In genomic region chr12:104959966-104960365, GRCm38 (mm10) we compare ENCODE assay signal across 21 mouse cellular contexts. TPM values are rescaled to one million over a fixed set of nuclear protein-coding genes. Genes with fewer than 3 reads are reported as not detected.
DNase-seq lines count a peak whose midpoint lies in the region; TF ChIP-seq lines count a peak whose summit lies in the region.
"Had no signal": no experiment of that assay in that cellular context is flagged by ENCODE, and none has a peak within 500 bp of the region (broad histone marks: within the 10 kb centered on the region; RNA-seq: fewer than 3 reads in every experiment).

No protein-coding gene starts in this region.

- TF ChIP-seq POLR2A in CH12.LX (IDR thresholded peaks at IDR 0.05; ENCODE audit: low read depth, low read length) = no peak

- in situ Hi-C loops in CH12.LX (cut with MboI; ENCODE audit: low pct_ligation_motif_present, low pct_unique_long_range_greater_than_20kb, low sequenced_read_pairs) = loop anchor here (10.0 kb wide), 1 partner anchor 45 kb away; the partner anchor contains the start of gene Syne3

- TF ChIP-seq EP300 in CH12.LX (IDR thresholded peaks at IDR 0.05; ENCODE audit: low read length) = no peak

- no peak overlapping the region for H3K9ac ChIP-seq in CH12.LX (ENCODE audit: insufficient read depth, low read depth)
- H3K9ac ChIP-seq: embryonic facial prominence, embryonic 13.5 days; embryonic facial prominence, embryonic 15.5 days; forebrain, embryonic 12.5 days had no signal

- H3K79me2 ChIP-seq in CH12.LX (replicated peaks; ENCODE audit: control insufficient read depth, extremely low read depth, insufficient read depth, poor library complexity, severe bottlenecking) = no peaks in the 10 kb centered on the region

- peaks cover 0 to 7% of the 10 kb centered on the region in 2 experiments; a peak in 2 of 4 replicates for H3K4me1 ChIP-seq in CH12.LX (ENCODE audit: control insufficient read depth in 1 of 2, insufficient read depth in 2 of 2)
- H3K4me1 ChIP-seq in embryonic facial prominence, embryonic 10.5 days = peaks cover 10% of the 10 kb centered on the region

- no peak for TF ChIP-seq RAD21 in CH12.LX (IDR thresholded peaks at IDR 0.05; ENCODE audit: low read depth, low read length)

- H3K4me2 ChIP-seq in CH12.LX (ENCODE audit: insufficient read depth, low read depth, poor library complexity, severe bottlenecking) = no peak overlapping the region
- H3K4me2 ChIP-seq: embryonic facial prominence, embryonic 13.5 days; embryonic facial prominence, embryonic 15.5 days; forebrain, embryonic 12.5 days had no signal

- H3K9me3 ChIP-seq in CH12.LX (replicated peaks; ENCODE audit: low read length) = no peaks in the 10 kb centered on the region
- no peaks in the 10 kb centered on the region for H3K9me3 ChIP-seq in embryonic facial prominence, embryonic 10.5 days
- H3K9me3 ChIP-seq: embryonic facial prominence, embryonic 13.5 days; embryonic facial prominence, embryonic 15.5 days; forebrain, embryonic 10.5 days; forebrain, embryonic 12.5 days had no signal

- peaks cover 62 to 88% of the 10 kb centered on the region in 2 experiments for H3K36me3 ChIP-seq in CH12.LX (replicated peaks in 1 of 2; ENCODE audit: control insufficient read depth in 1 of 2, insufficient read depth in 1 of 2, low read length in 1 of 2)
- no peaks in the 10 kb centered on the region for H3K36me3 ChIP-seq in embryonic facial prominence, embryonic 10.5 days (replicated peaks)
- H3K36me3 ChIP-seq: forebrain, embryonic 10.5 days; forebrain, embryonic 12.5 days had no signal

- DNase-seq in gastrocnemius, adult 2 months = peak; percentile 4
- DNase-seq in gastrocnemius, postnatal 25 days = no peak
- DNase-seq in CH12.LX (ENCODE audit: extremely low read depth) (peak; percentile 33), NIH3T3 (ENCODE audit: low read depth) (peak; percentile 49)
- no peak for DNase-seq in embryonic facial prominence, embryonic 10.5 days (ENCODE audit: low spot score)
- DNase-seq in cerebellum, postnatal 14 days = no peak
- DNase-seq in lung, postnatal 14 days = no peak
- DNase-seq: adrenal gland, adult 2 months; adrenal gland, postnatal 10 days; adrenal gland, postnatal 36 days; B cell, adult 2 months; cerebellum, adult 11 months; cerebellum, adult 18-20 months; cerebellum, adult 8-10 months; cerebellum, adult 9-11 months; cerebellum, postnatal 25 days had no signal

- no peak overlapping the region for H3K4me3 ChIP-seq in gastrocnemius, adult 2 months
- H3K4me3 ChIP-seq in CH12.LX (replicated peaks in 1 of 3; ENCODE audit: low read depth in 2 of 3, low read length in 2 of 3, poor library complexity in 1 of 3) = no peak overlapping the region
- no peak overlapping the region for H3K4me3 ChIP-seq in embryonic facial prominence, embryonic 10.5 days
- H3K4me3 ChIP-seq: embryonic facial prominence, embryonic 13.5 days; embryonic facial prominence, embryonic 15.5 days; erythroblast, embryonic 14.5 days; forebrain, embryonic 10.5 days; forebrain, embryonic 12.5 days had no signal

- WGBS in embryonic facial prominence, embryonic 10.5 days = 63% methylated on average over 9 of the region's 9 CpGs

- intact Hi-C loops in gastrocnemius, adult 2 months (cut with DNase I) = loop anchor here (10.0 kb wide), 1 partner anchor 145 kb away; no protein-coding TSS in a partner anchor

- dilution Hi-C loops in CH12.LX (cut with MboI; ENCODE audit: extremely low pct_ligation_motif_present, extremely low pct_unique_long_range_greater_than_20kb, low sequenced_read_pairs) = no loop called here

- no peaks in the 10 kb centered on the region for H3K27me3 ChIP-seq in CH12.LX (replicated peaks)
- no peaks in the 10 kb centered on the region for H3K27me3 ChIP-seq in embryonic facial prominence, embryonic 10.5 days (replicated peaks; ENCODE audit: low read depth, poor library complexity, severe bottlenecking)
- H3K27me3 ChIP-seq: embryonic facial prominence, embryonic 13.5 days; embryonic facial prominence, embryonic 15.5 days had no signal

- no peak for TF ChIP-seq CTCF in gastrocnemius, adult 2 months (IDR thresholded peaks at IDR 0.05)
- TF ChIP-seq CTCF in CH12.LX (conservative IDR thresholded peaks at IDR 0.05 in 1 of 2, IDR thresholded peaks at IDR 0.05 in 1 of 2; ENCODE audit: low read depth in 2 of 2, low read length in 2 of 2) = no peak

- no peak overlapping the region for H3K27ac ChIP-seq in gastrocnemius, adult 2 months
- no peak overlapping the region for H3K27ac ChIP-seq in CH12.LX (ENCODE audit: insufficient read depth, low read depth)
- no peak overlapping the region for H3K27ac ChIP-seq in embryonic facial prominence, embryonic 10.5 days (replicated peaks)
- H3K27ac ChIP-seq: embryonic facial prominence, embryonic 13.5 days; embryonic facial prominence, embryonic 15.5 days; forebrain, embryonic 10.5 days; forebrain, embryonic 12.5 days had no signal

TF ChIP-seq in CH12.LX, 34 proteins besides CTCF, POLR2A, EP300 and RAD21:
- no peak for TF ChIP-seq BHLHE40 (IDR thresholded peaks at IDR 0.05; ENCODE audit: low read depth, low read length)
- no peak for TF ChIP-seq ZKSCAN1 (IDR thresholded peaks at IDR 0.05; ENCODE audit: borderline replicate concordance, low read depth, low read length)
- no peak for TF ChIP-seq IRF4 (IDR thresholded peaks at IDR 0.05; ENCODE audit: low read depth, low read length)
- no peak for TF ChIP-seq ZMIZ1 (IDR thresholded peaks at IDR 0.05; ENCODE audit: low read depth, low read length)
- no peak for TF ChIP-seq ZC3H11A (IDR thresholded peaks at IDR 0.05; ENCODE audit: low read depth, low read length)
- no peak for TF ChIP-seq ZNF384 (IDR thresholded peaks at IDR 0.05; ENCODE audit: low read depth, low read length)
- TF ChIP-seq ELF1 (IDR thresholded peaks at IDR 0.05; ENCODE audit: low read depth, low read length) = no peak

RNA-seq across cellular contexts. Expression of gene Syne3, which starts 49.6 kb away (rescaled TPM):
- total RNA-seq in gastrocnemius, adult 2 months (2021) = 1 to 10 TPM; 4.1 to 4.7 TPM
- 1 to 10 TPM; 3.2 to 4.6 TPM for total RNA-seq in gastrocnemius, postnatal 25 days (2021)
- total RNA-seq in CH12.LX (2012; rRNA removed) (16.6 and 18.7 TPM in 2 replicates), CH12.LX (2014; rRNA removed) (5.3 and 5.5 TPM in 2 replicates)
- 7.3 and 7.5 TPM in 2 replicates for polyA plus RNA-seq in CH12.LX (2012; ENCODE audit: insufficient read length, low read depth)
- 0.24 and 0.26 TPM in 2 replicates for polyA plus RNA-seq in embryonic facial prominence, embryonic 10.5 days (2016; fragmentation: Nextera tagmentation; extraction: Ambion mirVana)

Comparison
In these comparisons a context has a peak if more than half of its experiments do, and no peak if none do; other contexts are left out.
1. DNase-seq: peak in gastrocnemius, adult 2 months (single experiment), CH12.LX (single experiment) and NIH3T3 (single experiment); none in gastrocnemius, postnatal 25 days (single experiment), embryonic facial prominence, embryonic 10.5 days (single experiment), cerebellum, postnatal 14 days (0 of 2) and lung, postnatal 14 days (single experiment).